Comparison of ENCODE assay signal across 9 mouse cellular contexts in genomic region chr4:128947326-128947933, GRCm38 (mm10). TPM values are rescaled to one million over a fixed set of nuclear protein-coding genes. Genes with fewer than 3 reads are reported as not detected.
DNase-seq lines count a peak whose midpoint lies in the region; ATAC-seq and TF ChIP-seq lines count a peak whose summit lies in the region.
"Had no signal": no experiment of that assay in that cellular context is flagged by ENCODE, and none has a peak within 500 bp of the region (broad histone marks: within the 10 kb centered on the region; RNA-seq: fewer than 3 reads in every experiment).

No protein-coding gene starts in this region.

- H3K4me1 ChIP-seq in lung, postnatal 0 days (ENCODE audit: insufficient read depth, low read depth, low read length) = no peaks in the 10 kb centered on the region; the same call in 1 of the 2 replicates
- H3K4me1 ChIP-seq in intestine, embryonic 15.5 days (replicated peaks) = peaks cover 13% of the 10 kb centered on the region
- H3K4me1 ChIP-seq in small intestine, adult 2 months (ENCODE audit: control insufficient read depth, insufficient read depth, insufficient read length, low read length) = peaks cover 12% of the 10 kb centered on the region

- no peak overlapping the region for H3K9ac ChIP-seq in lung, postnatal 0 days (replicated peaks; ENCODE audit: low read depth)
- H3K9ac ChIP-seq in intestine, embryonic 15.5 days = no peak overlapping the region

- no peak for TF ChIP-seq POLR2A in small intestine, adult 2 months (IDR thresholded peaks at IDR 0.05; ENCODE audit: low read depth, low read length)

- WGBS in lung, postnatal 0 days = 18% methylated on average over 18 of the region's 18 CpGs
- WGBS in intestine, embryonic 15.5 days = 15% methylated on average over 18 of the region's 18 CpGs
- 21% methylated on average over 18 of the region's 18 CpGs for WGBS in small intestine, adult 2 months

- H3K27ac ChIP-seq in lung, postnatal 0 days (ENCODE audit: low read length) = no peak overlapping the region
- H3K27ac ChIP-seq in intestine, embryonic 15.5 days = no peak overlapping the region
- peak overlapping the region; percentile 7; the same call in 1 of the 2 replicates for H3K27ac ChIP-seq in small intestine, adult 2 months (ENCODE audit: insufficient read depth, low read depth, low read length)
- H3K27ac ChIP-seq: macrophage had no signal

- no peaks in the 10 kb centered on the region for H3K9me3 ChIP-seq in lung, postnatal 0 days (ENCODE audit: low read length)
- no peaks in the 10 kb centered on the region for H3K9me3 ChIP-seq in intestine, embryonic 15.5 days

- no peak for TF ChIP-seq EP300 in lung, postnatal 0 days (IDR thresholded peaks at IDR 0.05)

- TF ChIP-seq CTCF in lung, postnatal 0 days (IDR thresholded peaks at IDR 0.05) = no peak
- no peak for TF ChIP-seq CTCF in small intestine, adult 2 months (IDR thresholded peaks at IDR 0.05; ENCODE audit: extremely low read depth, insufficient read length, insufficient replicate concordance, low read depth, low read length)

- H3K27me3 ChIP-seq in lung, postnatal 0 days (replicated peaks; ENCODE audit: insufficient read depth, low read length) = no peaks in the 10 kb centered on the region
- H3K27me3 ChIP-seq in intestine, embryonic 15.5 days (replicated peaks) = no peaks in the 10 kb centered on the region
- H3K27me3 ChIP-seq in small intestine, adult 2 months (ENCODE audit: control insufficient read depth, insufficient read depth, low read length) = no peaks in the 10 kb centered on the region

- DNase-seq in adrenal gland, postnatal 10 days = peak; percentile 37
- DNase-seq in adrenal gland, adult 18-20 months (ENCODE audit: low spot score in 2 of 2) = no peak
- DNase-seq in lung, postnatal 0 days (ENCODE audit: low spot score) = no peak
- DNase-seq in lung, postnatal 14 days = no peak
- no peak for DNase-seq in urinary bladder, postnatal 4 days (ENCODE audit: low spot score in 2 of 2)
- no peak for DNase-seq in layer of hippocampus, adult 9-10 months (ENCODE audit: low spot score)

- peak; percentile 24; the same call in 1 of the 2 replicates for ATAC-seq in lung, postnatal 0 days
- peak; percentile 41; the same call in 1 of the 2 replicates for ATAC-seq in intestine, embryonic 15.5 days

- H3K36me3 ChIP-seq in lung, postnatal 0 days (ENCODE audit: insufficient read depth, low read length) = no peaks in the 10 kb centered on the region
- no peaks in the 10 kb centered on the region for H3K36me3 ChIP-seq in intestine, embryonic 15.5 days
- no peaks in the 10 kb centered on the region for H3K36me3 ChIP-seq in small intestine, adult 2 months (ENCODE audit: control insufficient read depth, insufficient read depth, low read length)

- 0 out of 2 replicates have a peak overlapping the region, but pooled peaks have one; percentile 1 for H3K4me2 ChIP-seq in lung, postnatal 0 days (replicated peaks; ENCODE audit: low read depth, low read length)
- peak overlapping the region; percentile 33 for H3K4me2 ChIP-seq in intestine, embryonic 15.5 days (replicated peaks)

- no peak overlapping the region for H3K4me3 ChIP-seq in lung, postnatal 0 days (ENCODE audit: low read depth, low read length)
- H3K4me3 ChIP-seq in intestine, embryonic 15.5 days (replicated peaks) = no peak overlapping the region
- peak overlapping the region; percentile 3; the same call in 1 of the 2 replicates for H3K4me3 ChIP-seq in small intestine, adult 2 months (ENCODE audit: low read depth, low read length)

RNA-seq across cellular contexts. Expression of gene Azin2, which starts 14.8 kb away (rescaled TPM):
- total RNA-seq in adrenal gland, postnatal 10 days (2021) = 10 to 100 TPM; 32.5 to 32.9 TPM
- total RNA-seq in adrenal gland, adult 18-20 months (2021) = 10 to 100 TPM; 62.3 to 69.7 TPM
- 39.0 and 42.2 TPM in 2 replicates for polyA plus RNA-seq in lung, postnatal 0 days (2015; fragmentation: Nextera tagmentation; extraction: Ambion mirVana)
- polyA plus RNA-seq in intestine, embryonic 15.5 days (2015; fragmentation: Nextera tagmentation; extraction: Ambion mirVana) = 12.9 and 13.3 TPM in 2 replicates
- 2.3 and 3.2 TPM in 2 replicates for polyA plus RNA-seq in small intestine, adult 2 months (2012; rRNA removed)

RNA-seq across cellular contexts. Expression of gene Ak2, which starts 44.3 kb away (rescaled TPM):
- 100 to 1,000 TPM; 244 to 274 TPM for total RNA-seq in adrenal gland, postnatal 10 days (2021)
- 100 to 1,000 TPM; 111 to 164 TPM for total RNA-seq in adrenal gland, adult 18-20 months (2021)
- 85.7 and 89.7 TPM in 2 replicates for polyA plus RNA-seq in lung, postnatal 0 days (2015; fragmentation: Nextera tagmentation; extraction: Ambion mirVana)
- 297 and 298 TPM in 2 replicates for polyA plus RNA-seq in intestine, embryonic 15.5 days (2015; fragmentation: Nextera tagmentation; extraction: Ambion mirVana)
- polyA plus RNA-seq in small intestine, adult 2 months (2012; rRNA removed) = 42.5 and 79.2 TPM in 2 replicates
